Mouse (Mus musculus) CH12.LX (cell line): ENCODE results near the gene Cxcl10.

Experiments
- CHD2 ChIP-seq: IDR thresholded peaks from 2 replicates; pipeline ENCODE4 v1.6.1; 2011; ENCODE audit warnings: low read length, improper control_type of control experiment
- CTCF ChIP-seq, 2 experiments: IDR thresholded peaks in 1 of 2; conservative IDR thresholded peaks in 1 of 2; 2 replicates each; pipeline ENCODE4 v1.5.1; 2011 to 2012; ENCODE audit warnings: low read depth in 2 of 2, low read length in 2 of 2, improper control_type of control experiment in 1 of 2, inconsistent platforms in 1 of 2, mild to moderate bottlenecking in 1 of 2, moderate library complexity in 1 of 2
- EP300 ChIP-seq: IDR thresholded peaks from 2 replicates; pipeline ENCODE4 v1.6.1; 2011; ENCODE audit warnings: low read length, improper control_type of control experiment
- IRF4 ChIP-seq: IDR thresholded peaks from 2 replicates; pipeline ENCODE4 v1.6.1; 2014; ENCODE audit warnings: low read depth, mild to moderate bottlenecking, inconsistent platforms, low read length, improper control_type of control experiment
- MAX ChIP-seq: IDR thresholded peaks from 2 replicates; pipeline ENCODE4 v1.6.1; 2011; ENCODE audit warnings: low read length, improper control_type of control experiment
- MAZ ChIP-seq: IDR thresholded peaks from 2 replicates; pipeline ENCODE4 v1.6.1; 2012; ENCODE audit warnings: low read depth, mild to moderate bottlenecking, inconsistent platforms, low read length, improper control_type of control experiment, moderate library complexity
- MXI1 ChIP-seq: IDR thresholded peaks from 2 replicates; pipeline ENCODE4 v1.6.1; 2011; ENCODE audit warnings: mild to moderate bottlenecking, low read depth, low read length, improper control_type of control experiment
- ZKSCAN1 ChIP-seq: IDR thresholded peaks from 2 replicates; pipeline ENCODE4 v1.6.1; 2012; ENCODE audit warnings: low read depth, inconsistent platforms, low read length, improper control_type of control experiment, borderline replicate concordance

DNA sequence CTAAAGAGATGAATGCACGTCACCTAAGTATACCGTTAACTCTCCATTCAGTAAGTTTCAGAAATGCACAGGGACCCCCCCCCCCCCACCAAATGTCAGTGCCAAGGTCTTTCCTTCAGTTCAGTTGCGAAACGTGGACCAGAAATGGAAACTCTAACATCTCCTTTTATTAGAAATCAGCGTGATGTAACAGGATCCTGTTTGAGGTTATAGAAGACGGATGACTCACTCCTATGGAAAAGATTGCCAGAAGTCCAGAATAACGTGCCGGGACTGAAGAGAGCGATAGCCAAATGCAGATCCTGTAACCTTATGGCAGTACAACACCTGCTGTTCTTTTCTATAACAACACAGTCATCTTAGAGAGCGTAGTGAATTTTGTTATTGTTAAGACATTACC lies 19.7 kb upstream of the Cxcl10 start:
- TF ChIP-seq IRF4, result no peak
- TF ChIP-seq MAZ, result no peak
- no peak for TF ChIP-seq ZKSCAN1
- TF ChIP-seq MAX, result no peak
- TF ChIP-seq CTCF (conservative IDR thresholded peaks at IDR 0.05 in 1 of 2, IDR thresholded peaks at IDR 0.05 in 1 of 2; ENCODE audit: low read depth in 2 of 2, low read length in 2 of 2), result no peak
- no peak for TF ChIP-seq EP300
- TF ChIP-seq CHD2, result no peak
- no peak for TF ChIP-seq MXI1
